Mouse (Mus musculus) myocyte (in vitro differentiated cells): ENCODE measurements around the gene P2rx5. TPM values are rescaled to one million over a fixed set of nuclear protein-coding genes. Genes with fewer than 3 reads are reported as not detected.

ENCODE experiments used
- H3K27me3 ChIP-seq: one replicate; pipeline ENCODE4 v1.6.1; 2011; ENCODE audit not compliant: control insufficient read depth, insufficient read depth, insufficient read length
- H3K36me3 ChIP-seq: one replicate; pipeline ENCODE4 v1.6.1; 2011; ENCODE audit not compliant: control insufficient read depth, insufficient read depth
- H3K4me2 ChIP-seq: one replicate; pipeline ENCODE4 v1.6.1; 2011; ENCODE audit warnings: low read depth, control low read depth
- H3K4me3 ChIP-seq: one replicate; pipeline ENCODE4 v1.5.1; 2011; ENCODE audit warnings: mild to moderate bottlenecking, control low read depth, moderate library complexity
- H3K79me2 ChIP-seq: one replicate; pipeline ENCODE4 v1.6.1; 2011; ENCODE audit not compliant: control insufficient read depth, insufficient read depth
- H3ac ChIP-seq: one replicate; pipeline ENCODE4 v1.6.1; 2011; ENCODE audit not compliant: control insufficient read depth, insufficient read length
- CEBPB ChIP-seq: IDR thresholded peaks from 2 replicates; pipeline ENCODE4 v1.6.1; 2011; ENCODE audit warnings: mild to moderate bottlenecking, moderate library complexity; ENCODE audit not compliant: poor library complexity, insufficient read depth, severe bottlenecking
- E2F4 ChIP-seq: IDR thresholded peaks from one replicate; pipeline ENCODE4 v1.6.1; 2011; ENCODE audit warnings: mild to moderate bottlenecking, control low read depth, moderate library complexity; ENCODE audit not compliant: insufficient read depth
- MAX ChIP-seq: IDR thresholded peaks from one replicate; pipeline ENCODE4 v1.6.1; 2011; ENCODE audit warnings: low read depth, mild to moderate bottlenecking, control low read depth
- MYOD1 ChIP-seq, 3 experiments: IDR thresholded peaks; one replicate each; pipeline ENCODE4 v1.6.1; 2011; ENCODE audit warnings: control low read depth in 2 of 3, low read depth in 2 of 3, mild to moderate bottlenecking in 2 of 3, moderate library complexity in 1 of 3; ENCODE audit not compliant: insufficient read length in 2 of 3, control insufficient read depth in 1 of 3
- MYOG ChIP-seq, 3 experiments: IDR thresholded peaks; one replicate each; pipeline ENCODE4 v1.6.1; 2011; ENCODE audit warnings: control low read depth in 2 of 3, low read depth in 2 of 3, mild to moderate bottlenecking in 2 of 3; ENCODE audit not compliant: insufficient read length in 2 of 3, control insufficient read depth in 1 of 3, insufficient read depth in 1 of 3
- POLR2A ChIP-seq: IDR thresholded peaks from one replicate; pipeline ENCODE4 v1.6.1; 2011; ENCODE audit warnings: low read depth, mild to moderate bottlenecking, control low read depth, moderate library complexity; ENCODE audit not compliant: insufficient read length
- POLR2AphosphoS2 ChIP-seq: IDR thresholded peaks from one replicate; pipeline ENCODE4 v1.6.1; 2011; ENCODE audit warnings: low read depth, control low read depth; ENCODE audit not compliant: insufficient read length
- REST ChIP-seq: IDR thresholded peaks from one replicate; pipeline ENCODE4 v1.6.1; 2011; ENCODE audit warnings: mild to moderate bottlenecking, control low read depth, moderate library complexity; ENCODE audit not compliant: insufficient read depth, insufficient read length
- SRF ChIP-seq: IDR thresholded peaks from one replicate; pipeline ENCODE4 v1.6.1; 2011; ENCODE audit warnings: low read depth; ENCODE audit not compliant: control insufficient read depth, insufficient read length
- TCF12 ChIP-seq: IDR thresholded peaks from one replicate; pipeline ENCODE4 v1.6.1; 2011; ENCODE audit warnings: mild to moderate bottlenecking, control low read depth; ENCODE audit not compliant: poor library complexity, insufficient read depth, severe bottlenecking
- TCF3 ChIP-seq: IDR thresholded peaks from one replicate; pipeline ENCODE4 v1.6.1; 2011; ENCODE audit warnings: low read depth, control low read depth; ENCODE audit not compliant: insufficient read length
- USF1 ChIP-seq: IDR thresholded peaks from one replicate; pipeline ENCODE4 v1.6.1; 2011; ENCODE audit warnings: low read depth, mild to moderate bottlenecking, control low read depth, moderate library complexity
- polyA plus RNA-seq: library from polyadenylated mRNA; unstranded; fragments of >200 nt; fragmentation: generic; extraction: Trizol; gene quantifications from one replicate; pipeline ENCODE4 v1.2.1, GENCODE M21; 2012; ENCODE audit warnings: missing spikeins

Gene P2rx5
- polyA plus RNA-seq, 1 experiment = 3.5 TPM

GRCm38 (mm10) chr11:73219671-73220070 lies 59.5 kb downstream of the P2rx5 start:
- Histone ChIP-seq H3K36me3 (no peaks in the 10 kb centered on the region), H3ac (no peak overlapping the region)

GRCm38 (mm10) chr11:73220651-73221050 lies 60.4 kb downstream of the P2rx5 start:
- Histone ChIP-seq H3K4me3 (no peak overlapping the region), H3K36me3 (no peaks in the 10 kb centered on the region), H3K4me2 (no peak overlapping the region), H3K79me2 (no peaks in the 10 kb centered on the region), H3K27me3 (no peaks in the 10 kb centered on the region), H3ac (no peak overlapping the region)
- TF ChIP-seq E2F4 (no peak), MYOG (IDR thresholded peaks at IDR 0.05; ENCODE audit: control insufficient read depth in 1 of 3, insufficient read depth in 1 of 3, insufficient read length in 2 of 3, low read depth in 2 of 3) (no peak), POLR2A (no peak)

More at GRCm38 (mm10) chr11:73219671-73220070, 59.5 kb downstream of the P2rx5 start:
- Histone ChIP-seq H3K27me3 (no peaks in the 10 kb centered on the region), H3K79me2 (no peaks in the 10 kb centered on the region), H3K4me3 (no peak overlapping the region), H3K4me2 (no peak overlapping the region)
- no peak for TF ChIP-seq POLR2A
- TF ChIP-seq POLR2AphosphoS2 = no peak
- TF ChIP-seq TCF12 = no peak
- no peak for TF ChIP-seq USF1
- TF ChIP-seq MYOD1 (IDR thresholded peaks at IDR 0.05; ENCODE audit: control insufficient read depth in 1 of 3, insufficient read length in 2 of 3, low read depth in 2 of 3) = no peak
- no peak for TF ChIP-seq REST
- no peak for TF ChIP-seq CEBPB
- no peak for TF ChIP-seq TCF3
- TF ChIP-seq E2F4 = no peak
- no peak for TF ChIP-seq MYOG (IDR thresholded peaks at IDR 0.05; ENCODE audit: control insufficient read depth in 1 of 3, insufficient read depth in 1 of 3, insufficient read length in 2 of 3, low read depth in 2 of 3)
- TF ChIP-seq SRF = no peak
- TF ChIP-seq MAX = no peak

Other genes with a start within 250 kb of the P2rx5 start
- gene Atp2a3, start 199.3 kb upstream of the P2rx5 start, polyA plus RNA-seq = 26.1 TPM
- gene P2rx1, start 161.3 kb upstream of the P2rx5 start, polyA plus RNA-seq = 0.24 TPM
- 3.3 TPM for gene Camkk1, start 141.4 kb upstream of the P2rx5 start, polyA plus RNA-seq
- 3.5 TPM for gene Ncbp3, start 112.6 kb upstream of the P2rx5 start, polyA plus RNA-seq
- gene Itgae, start 69.8 kb upstream of the P2rx5 start, polyA plus RNA-seq = 0.06 TPM
- 3.3 TPM for gene Haspin, start 22.1 kb upstream of the P2rx5 start, polyA plus RNA-seq
- gene Emc6, start 16.6 kb downstream of the P2rx5 start, polyA plus RNA-seq = 68.2 TPM
- 85.2 TPM for gene Tax1bp3, start 16.7 kb downstream of the P2rx5 start, polyA plus RNA-seq
- 11.6 TPM for gene Ctns, start 38.6 kb downstream of the P2rx5 start, polyA plus RNA-seq
- 1.3 TPM for gene Shpk, start 39.0 kb downstream of the P2rx5 start, polyA plus RNA-seq
- gene Trpv1, start 73.9 kb downstream of the P2rx5 start, polyA plus RNA-seq = 0.17 TPM
- gene Trpv3, start 107.0 kb downstream of the P2rx5 start, polyA plus RNA-seq = 0.05 TPM
- gene Aspa, start 169.2 kb downstream of the P2rx5 start, polyA plus RNA-seq = 5.3 TPM
- not detected for gene Gm49340, start 169.3 kb downstream of the P2rx5 start, polyA plus RNA-seq
- gene Spata22, start 169.3 kb downstream of the P2rx5 start, polyA plus RNA-seq = not detected
- not detected for gene Olfr20, start 190.4 kb downstream of the P2rx5 start, polyA plus RNA-seq
- gene Olfr376, start 210.8 kb downstream of the P2rx5 start, polyA plus RNA-seq = not detected
- not detected for gene Olfr1, start 239.2 kb downstream of the P2rx5 start, polyA plus RNA-seq